Mouse (Mus musculus) A20 (cell line): ENCODE measurements around the gene Enpep.

Experiments
- DNase-seq: peaks from one replicate; pipeline ENCODE4 v3.0.0-alpha.2; 2011; ENCODE audit warnings: low read depth, low spot score

The Enpep gene

DNA sequence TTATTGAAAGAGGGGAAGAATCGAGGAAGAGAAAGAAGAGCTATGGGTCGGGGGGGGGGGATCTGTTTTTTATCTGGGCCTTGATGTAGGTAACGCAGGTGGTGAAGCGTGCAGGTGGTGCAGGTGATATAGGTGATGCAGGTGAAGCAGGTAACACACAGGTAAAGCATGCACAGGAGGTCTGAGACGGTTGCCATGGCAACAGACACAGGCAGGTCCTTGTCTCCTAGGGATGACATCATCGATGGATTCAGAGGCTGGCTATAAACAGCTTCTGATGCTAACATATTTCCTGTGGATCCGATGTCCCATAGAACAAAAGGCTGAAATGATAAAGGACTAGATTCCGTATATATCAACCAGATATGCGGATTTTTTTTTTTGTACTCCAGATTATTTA is 81.5 kb downstream of the Enpep start:
- no peak for DNase-seq

DNA sequence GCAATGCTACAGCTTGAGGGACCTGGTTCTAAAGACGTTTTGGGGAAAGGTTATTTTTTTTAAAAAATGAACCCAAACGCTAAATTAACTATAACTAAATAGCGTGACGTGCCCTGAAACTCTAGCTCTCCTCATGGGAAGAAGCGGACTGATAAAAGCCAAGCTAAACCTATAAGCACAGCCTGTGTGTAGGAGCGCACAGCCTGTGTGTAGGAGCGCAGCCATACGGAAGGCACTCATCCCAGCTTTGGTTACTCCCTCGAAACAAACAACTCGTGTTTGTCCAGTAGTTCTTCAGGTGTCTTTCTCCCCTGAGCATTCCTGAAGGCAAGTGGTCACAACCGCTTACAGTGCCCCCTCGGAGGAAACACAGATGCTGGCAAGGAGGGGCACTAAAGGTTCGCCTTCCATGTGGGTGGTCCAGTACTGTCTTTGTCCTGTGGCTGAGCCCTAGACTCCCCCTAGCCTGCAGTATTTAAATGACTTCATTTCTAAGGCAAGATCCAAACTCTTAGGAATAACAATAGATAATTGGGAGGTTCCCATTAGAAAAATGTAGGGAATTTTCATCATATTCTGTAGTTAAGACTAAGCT is 93.8 kb downstream of the Enpep start:
- no peak for DNase-seq

DNA sequence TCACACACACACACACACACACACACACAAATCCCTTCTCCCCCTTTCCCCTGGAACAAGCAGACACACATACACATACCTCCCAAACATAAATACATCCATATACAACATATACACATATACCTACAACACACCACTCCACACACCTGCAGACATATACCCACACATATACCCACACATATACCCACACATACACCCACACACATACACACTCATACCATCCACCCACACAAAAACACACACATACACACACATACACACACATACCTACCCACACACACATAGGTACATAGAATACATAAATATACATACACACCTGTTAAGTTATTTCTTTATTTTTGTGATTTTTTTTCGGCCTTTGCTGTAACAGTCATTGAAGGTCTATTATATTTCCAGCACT is 94.5 kb downstream of the Enpep start:
- DNase-seq, result no peak

DNA sequence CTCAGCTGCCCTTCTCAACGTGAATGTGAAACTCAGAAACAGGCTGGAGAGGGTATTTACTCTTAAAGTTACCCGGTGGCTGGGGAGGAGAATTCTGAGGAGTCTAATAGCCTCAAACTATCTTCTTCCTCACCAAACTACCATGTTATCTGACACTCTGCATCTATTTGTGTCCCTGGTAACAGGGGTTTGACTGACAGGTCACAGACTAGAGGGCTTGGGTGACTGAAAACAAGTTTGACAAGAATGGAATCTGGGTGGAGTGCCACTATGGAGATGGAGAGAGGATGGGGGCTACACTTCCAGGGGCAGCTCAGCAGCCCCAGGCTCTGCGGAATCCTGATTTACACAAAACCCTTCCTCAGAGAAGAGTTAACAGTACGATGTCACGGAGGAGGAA is 105.2 kb downstream of the Enpep start:
- DNase-seq, result no peak

DNA sequence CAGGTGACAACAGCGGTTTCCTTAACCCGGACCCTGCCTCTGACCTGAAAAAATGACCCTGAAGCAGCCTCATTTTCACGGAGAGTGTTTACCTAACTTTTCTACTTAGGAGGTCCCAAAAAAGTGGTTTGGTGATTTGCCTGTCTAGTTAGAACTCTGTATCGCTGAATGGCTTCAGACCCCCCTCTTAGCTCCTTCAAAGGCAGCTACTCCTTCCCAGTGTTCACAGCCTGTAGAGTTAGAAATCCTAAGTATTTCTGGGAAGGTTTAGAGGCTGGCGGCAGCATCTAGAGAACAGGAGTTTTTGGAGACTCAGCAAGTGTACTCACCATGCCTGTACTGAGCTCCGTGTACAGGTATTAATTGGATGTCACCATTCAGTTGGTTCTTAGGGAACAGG is 105.8 kb downstream of the Enpep start:
- no peak for DNase-seq

DNA sequence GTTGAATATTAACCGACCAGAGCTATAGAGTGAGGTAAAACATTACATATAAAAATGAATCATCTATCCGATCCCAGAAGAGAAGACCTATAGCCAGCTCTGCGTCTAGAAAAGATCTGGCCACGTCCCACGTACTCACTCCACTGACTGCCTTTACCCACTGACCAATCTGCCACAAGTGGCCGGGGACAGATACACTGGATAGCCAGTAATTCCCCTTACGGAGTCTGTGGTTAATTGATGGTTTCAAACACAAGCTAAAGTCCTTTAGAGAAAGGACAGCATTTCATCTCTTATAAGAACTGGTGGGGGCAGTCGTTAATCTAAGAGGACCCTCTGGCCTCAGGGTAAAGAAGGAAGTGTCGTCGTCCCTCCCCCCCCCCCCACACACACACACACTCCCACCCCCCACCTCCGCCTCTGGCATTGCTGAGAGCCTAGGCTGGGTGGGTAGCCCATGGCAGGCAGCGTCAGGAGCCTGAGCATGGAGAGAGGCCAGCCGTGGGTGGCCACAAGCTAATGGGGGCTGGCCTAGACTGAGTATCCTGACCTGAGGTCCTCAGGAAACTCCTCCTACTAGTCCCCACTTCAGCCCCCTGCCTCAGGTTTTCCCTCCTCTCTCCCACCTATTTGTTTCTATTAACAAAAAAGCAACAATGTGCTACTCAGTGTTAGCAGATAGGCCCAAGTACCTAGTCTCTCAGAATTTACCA is 106.8 kb downstream of the Enpep start:
- DNase-seq, result no peak

DNA sequence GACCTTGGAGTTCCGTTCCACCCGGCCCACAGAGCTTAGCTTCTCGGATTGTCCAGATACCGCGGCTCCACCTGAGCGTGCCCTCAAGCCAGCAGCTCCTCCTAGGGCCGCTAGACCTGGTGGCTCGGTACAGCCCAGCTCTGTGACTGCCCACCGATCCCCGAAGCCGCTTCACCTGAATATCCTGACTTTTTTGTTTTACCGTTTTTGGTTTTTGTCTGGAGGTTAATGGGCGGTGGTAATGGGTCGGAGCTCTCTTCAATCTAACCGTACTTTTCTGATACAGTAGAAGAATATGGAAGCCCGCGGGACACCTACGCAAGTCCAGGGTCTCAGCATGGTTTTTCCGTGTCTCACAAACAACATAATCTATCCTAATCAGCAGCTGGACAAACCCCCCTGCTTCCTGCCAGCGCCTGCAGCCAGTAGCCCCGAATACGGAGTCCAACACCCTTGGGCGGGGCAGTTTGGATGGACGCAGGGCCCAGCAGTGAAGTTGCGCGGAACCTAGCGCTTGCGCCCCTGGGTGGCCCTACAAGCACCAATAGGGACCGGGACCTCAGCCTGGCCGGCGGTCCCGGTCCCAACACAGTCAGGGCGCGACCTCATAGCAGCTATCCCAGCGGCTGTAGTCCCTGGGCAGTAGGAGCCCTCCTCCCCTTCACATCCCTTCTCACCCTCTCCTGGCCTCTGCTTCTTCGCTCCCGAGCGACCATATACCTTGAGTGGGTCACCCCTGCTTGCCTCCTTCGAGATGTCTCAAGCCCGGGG is 107.5 kb downstream of the Enpep start:
- no peak for DNase-seq

DNA sequence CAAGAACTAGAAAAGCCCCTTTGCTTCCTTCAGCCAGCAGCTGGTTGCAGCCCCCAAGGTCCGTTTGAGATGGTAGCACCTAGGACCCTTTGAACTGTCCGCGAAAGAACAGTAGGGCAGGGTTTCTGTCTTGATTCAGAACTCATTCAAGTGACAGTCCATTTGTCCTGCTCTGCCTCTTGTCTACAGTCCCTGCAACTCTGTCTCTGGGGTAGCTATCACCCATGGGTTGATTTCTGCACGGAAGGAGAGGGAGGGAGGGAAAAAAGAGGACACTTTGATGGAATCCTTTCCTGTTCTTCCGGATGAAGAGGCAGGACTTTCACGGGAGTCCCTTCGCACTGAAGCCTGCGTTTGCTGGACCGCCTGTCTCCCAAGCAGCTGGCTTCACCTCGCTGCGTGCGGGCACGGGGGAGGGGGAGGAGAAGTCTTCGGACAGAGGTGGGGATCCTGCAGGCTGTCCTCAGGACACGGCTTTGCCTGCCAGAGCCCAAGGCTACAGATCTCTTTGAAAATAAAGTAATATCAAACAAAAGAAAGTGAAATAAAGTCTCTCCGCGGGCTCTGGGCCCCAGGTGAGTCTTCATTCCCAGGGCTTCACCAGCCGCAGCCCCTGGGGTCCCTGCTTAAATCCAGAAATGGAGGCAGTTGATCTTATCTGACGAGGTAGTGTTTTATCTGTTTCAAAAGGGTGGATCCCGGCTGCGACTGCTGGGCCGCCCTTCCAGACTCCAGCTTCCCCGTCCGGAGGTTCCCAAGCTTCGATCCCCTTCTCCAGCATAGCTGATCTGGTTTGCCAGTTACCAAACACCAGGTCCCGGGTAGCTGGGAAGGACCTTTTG is 108.3 kb downstream of the Enpep start:
- no peak for DNase-seq

DNA sequence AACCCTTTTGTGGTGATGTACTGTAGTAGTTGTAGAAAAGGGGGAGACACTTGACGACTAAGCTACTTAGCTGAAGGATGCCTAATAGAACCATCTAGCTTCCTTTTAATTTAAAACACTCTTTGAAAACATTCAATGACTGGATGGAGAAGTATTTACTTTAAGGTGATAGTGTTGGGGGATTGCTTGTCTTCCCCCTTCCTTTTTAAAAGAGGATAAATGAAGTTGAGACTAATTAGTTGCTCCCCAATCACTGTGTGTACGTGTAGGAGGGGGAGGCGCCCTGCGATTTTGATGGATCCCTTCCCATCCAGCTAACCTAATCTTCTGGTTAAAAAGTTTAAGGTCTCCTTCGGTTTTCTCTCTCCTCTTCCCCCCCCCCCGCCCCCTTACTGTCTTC is 109.1 kb downstream of the Enpep start:
- DNase-seq, result no peak

DNA sequence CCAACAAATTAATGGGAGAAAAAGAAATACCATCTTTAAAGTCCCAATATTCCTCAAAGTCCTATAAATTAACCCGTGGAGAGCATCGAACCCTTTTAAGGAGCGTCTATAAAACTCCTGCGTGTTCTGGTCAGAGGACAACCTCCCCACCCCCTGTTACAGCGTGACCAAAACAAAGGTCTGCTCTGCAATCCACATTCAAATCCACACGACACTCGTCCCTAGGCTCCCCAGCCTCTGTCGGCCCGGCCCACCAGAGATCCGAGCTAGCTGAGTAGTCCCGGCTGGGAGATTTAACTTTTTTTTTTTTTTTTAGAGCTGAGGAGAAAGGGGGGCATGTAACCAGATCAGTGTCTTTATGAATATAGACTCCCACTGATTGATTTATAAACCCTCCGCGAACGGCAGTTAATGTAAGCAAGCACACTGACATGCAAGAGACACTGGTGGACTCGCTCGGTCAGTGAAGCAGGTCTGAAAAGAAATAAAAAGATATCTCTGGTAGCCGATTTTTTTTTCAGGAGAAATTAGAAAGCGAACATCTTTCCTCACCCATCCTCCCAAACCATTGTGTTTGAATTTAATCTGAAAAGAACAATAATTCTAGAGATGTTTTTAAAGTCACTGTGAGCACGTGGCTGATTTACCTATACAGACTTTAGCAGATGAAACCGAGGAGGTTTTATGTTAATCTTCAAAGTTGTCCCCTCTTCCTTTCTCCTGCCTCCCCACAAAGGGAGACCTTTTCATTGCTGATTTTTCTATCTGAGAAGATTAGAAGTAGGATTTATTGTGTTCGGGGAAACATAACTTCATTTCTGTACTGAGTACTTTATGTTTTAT is 109.9 kb downstream of the Enpep start:
- DNase-seq, result no peak

DNA sequence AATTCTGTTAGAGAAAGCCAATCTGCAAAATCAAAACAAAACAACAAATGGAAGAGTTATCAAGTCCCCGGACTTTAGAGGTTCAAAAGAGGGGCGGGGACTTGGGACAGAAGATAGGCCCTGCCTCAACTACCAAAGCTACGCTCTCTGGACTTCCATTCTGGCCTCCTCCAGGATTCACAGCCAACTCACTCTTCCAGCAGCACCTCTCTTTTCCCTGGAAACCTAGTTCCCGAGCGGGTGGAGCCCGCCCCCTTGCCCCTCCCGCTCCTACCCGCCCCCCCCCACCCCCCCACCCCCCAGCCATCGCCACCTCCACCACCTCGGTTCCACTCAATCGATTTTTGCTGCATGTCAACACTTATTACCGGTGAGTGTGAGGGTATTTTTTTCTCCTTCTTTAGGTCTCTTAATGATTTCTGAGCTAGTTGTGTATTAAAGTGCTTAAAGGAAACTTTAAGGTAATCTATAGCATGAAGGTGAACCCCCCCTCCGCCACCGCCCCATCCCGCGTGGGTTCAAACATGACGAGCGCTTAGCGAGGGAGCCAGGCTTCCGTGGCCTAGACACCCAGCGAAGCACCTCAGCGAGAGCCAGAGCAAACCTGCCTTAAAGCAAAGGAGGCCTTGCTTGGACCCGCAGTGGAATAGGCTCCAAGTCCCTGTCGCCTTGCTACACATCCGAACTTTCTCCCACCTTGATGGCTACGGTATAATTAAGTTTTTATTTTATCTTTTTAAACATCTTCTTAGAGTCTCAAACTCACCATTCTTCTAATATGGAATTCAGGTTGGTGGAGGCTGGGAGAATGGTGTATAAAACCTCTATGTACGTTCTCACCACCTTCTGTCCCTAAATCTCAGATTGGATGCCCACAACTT is 110.9 kb downstream of the Enpep start:
- no peak for DNase-seq

DNA sequence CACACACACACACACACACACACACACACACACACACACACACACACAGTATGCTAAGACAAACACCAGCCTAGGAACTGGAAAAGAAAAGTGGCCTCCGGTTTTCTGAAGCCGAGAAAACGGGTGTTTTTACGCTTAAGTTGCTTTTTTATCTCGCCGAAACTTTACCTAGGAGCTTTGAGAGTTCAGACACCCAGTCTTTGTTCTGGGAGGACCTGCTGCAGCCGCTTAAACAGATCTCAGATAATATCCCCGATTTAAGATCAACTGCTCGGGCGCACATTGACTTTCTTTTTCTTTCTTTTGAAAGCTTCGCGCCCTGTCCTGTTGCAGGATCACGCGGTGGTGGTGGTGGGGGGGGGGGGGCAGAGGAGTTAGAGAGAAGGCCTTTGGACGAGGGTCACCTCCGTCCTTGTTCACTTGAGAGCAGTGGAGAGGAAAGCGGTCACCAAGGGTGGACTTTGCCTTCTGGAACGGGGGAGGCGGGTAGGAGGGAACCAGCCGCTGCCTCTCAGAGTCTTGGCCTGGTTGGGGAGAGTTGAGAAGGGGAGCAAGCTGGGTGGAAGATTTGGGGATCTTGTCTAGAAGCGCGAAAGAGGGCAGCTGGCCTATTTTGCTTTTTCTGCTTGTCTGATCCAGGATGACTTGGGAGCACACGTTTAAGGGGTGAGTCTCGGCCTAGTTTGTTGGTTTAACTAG is 111.7 kb downstream of the Enpep start:
- DNase-seq, result no peak

DNA sequence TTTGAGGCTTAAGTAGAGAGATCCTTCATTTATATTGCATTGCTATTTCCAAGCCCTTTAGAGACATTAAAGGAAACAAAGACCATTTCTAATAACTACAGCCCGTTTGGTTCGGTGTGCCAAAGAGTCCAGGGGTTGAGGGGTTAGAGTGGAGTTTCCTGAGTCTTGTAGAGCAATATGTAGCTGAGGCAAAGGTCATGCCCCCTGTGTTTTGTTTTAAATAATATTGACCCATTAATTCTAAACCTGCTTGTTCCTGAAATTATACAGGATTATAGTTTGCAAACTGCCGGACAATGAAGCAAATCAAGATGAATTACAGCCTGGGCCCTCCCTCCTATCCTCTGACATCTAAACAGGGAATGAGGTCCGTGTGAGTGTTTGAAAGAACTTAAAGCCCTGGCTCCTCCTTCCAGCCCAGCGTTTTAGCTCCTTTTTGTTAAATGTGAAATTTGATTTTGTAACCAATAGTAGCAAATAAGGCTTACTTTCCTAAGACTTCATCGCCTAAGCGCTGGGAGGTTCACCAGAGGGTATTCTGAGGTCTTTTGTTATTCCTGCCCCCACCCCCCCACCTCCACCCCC is 112.3 kb downstream of the Enpep start:
- no peak for DNase-seq
